Mouse (Mus musculus): ENCODE data around the gene Fam229b.

The Fam229b gene

DNA sequence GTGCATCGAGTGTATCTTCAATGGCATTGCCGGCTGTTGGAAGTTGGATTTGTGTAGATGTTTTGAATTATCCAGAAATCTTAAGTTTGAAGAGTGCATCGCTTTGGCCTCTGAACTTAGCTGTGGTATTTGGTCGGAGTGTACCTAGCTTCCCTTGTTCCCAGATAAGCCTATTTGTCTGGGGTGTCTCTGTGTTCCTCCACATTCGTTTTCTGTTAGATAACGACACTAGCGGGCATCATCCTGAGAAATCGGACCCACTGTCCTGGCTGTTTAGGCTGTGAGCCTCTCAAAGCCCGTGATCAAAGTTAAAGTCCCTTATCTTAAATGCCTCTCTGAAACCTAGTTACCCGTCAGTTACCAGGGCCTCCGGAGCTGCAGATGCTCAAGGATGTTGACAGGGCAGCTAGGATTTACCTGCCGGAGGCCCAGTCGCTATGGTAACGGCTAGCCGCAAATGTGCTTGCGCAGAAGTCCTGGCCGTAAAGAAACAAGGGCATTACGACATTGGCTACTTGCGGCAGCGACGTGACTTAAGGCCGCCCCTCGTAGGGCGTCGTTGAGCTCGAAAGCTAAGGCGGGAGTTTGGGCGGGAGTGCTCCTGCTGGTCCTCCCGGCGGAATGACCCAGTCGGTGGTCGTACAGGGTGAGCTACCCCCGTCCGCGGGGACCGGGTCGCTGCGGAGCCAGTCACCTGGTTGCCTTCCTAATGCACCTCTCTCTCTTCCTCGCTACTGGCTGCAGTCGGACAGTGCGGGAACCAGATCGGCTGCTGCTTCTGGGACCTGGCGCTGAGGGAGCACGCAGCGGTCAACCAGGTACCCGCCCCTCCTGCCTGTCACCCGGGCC is at the start of gene Fam229b, which contains the start of gene Tube1:
Gene Fam229b, minus strand, starts transcription at position 453 of the 849 bp plus-strand sequence.
Gene Tube1, plus strand, starts transcription at position 515 of the 849 bp plus-strand sequence.
- peak; percentile 99 for DNase-seq (ENCODE audit: low spot score)

DNA sequence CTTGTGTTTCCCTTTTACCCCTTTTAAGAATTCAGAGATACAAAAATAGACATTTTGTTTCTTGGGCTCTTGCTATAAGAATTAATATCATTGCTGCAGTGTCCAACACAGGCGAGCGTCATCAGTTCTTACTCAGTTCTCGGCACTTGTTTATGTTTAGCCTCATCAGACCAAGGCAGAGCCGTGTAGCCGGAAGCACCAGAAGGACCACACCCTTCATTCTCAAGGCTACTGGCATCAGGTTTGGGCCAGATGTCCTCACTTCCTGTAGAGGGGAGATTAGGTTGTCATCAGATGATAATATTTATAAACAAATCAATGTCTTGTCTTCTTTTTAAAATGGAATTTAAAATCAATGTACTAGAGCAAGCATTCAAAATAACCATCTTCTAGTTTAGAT is 43.3 kb upstream of the Fam229b start:
- DNase-seq (ENCODE audit: low spot score) = no peak

DNA sequence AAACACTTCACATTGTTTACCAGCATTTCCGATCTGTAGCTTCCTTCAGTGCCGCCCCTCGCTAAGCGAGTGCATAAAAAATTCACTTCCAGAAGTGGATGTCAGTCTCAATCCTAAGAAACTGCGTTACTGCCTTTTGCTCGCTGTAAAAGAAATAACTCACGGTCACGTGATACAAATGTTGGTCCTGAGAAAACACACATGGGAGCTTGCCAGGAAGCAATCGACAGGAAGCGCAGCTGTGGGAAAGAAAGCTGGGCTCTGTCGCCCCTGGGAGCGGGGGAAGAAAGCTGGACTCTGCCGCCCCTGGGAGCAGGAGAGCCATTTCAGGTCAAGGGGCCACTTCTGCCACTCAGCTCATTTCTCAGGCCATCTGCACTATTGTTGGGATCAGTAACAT is 39.4 kb upstream of the Fam229b start:
- DNase-seq (ENCODE audit: low spot score) = no peak

DNA sequence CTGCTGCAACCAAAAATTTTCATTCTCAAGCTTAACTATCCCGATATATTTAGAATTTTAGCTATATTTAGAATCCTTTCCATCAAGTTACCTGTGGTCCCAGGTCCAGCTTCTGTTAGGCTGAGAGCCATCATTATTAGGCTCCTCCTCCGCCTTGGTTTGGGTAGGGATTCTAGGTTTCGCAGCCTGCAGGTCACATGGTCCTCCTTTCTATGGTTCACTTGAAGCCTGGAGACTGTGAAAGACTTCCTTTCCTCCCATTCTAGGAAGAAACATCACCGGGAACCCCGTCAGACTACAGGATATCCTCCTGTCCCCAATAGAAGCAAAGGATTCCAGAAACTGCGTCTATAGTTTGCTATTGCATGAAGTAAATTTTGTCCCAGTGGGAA is 38.8 kb upstream of the Fam229b start:
- DNase-seq (ENCODE audit: low spot score) = no peak

DNA sequence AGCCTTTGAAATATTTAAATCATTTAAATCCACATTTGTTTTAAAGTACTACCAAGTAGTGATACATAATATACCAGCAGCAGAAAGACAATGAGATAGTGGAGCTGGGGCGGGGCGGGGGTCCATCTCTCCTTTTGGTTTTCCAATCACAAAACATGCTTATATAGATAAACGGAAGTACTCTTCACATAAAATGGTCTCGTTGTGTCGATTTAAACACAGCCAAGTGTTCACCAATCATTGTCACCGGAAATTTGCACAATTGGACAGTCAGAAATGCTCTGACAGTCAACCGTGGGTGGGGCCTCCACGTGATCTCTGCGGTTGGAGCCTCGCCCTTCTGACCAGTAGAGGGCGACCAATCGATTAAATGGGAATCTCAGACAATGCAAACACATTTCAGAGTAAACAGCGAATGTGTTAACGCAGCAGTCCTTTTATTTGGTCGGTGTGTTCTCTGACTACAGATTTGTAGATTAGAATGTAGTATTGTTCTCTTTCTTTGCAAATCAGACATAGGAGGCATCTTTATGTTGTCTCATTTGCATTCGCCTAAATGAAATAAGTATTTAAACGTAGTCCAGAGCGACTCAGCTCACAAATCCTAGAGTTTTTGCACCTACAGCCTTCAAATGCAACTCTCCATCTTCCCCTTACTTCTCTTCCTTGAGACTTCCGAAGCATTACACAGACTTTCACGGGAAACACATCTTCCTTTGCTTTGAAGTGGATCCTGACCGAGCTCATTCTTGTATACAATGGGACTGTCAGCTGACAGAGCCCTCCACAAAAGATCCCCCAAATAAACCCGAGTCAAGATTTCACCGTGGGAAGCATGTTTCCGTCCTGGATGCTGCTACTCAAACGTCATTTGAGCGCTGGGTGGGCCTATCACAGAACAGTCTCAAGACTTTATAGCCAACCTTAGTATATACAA is 38.2 kb upstream of the Fam229b start:
- DNase-seq (ENCODE audit: low spot score) = peak; percentile 97

DNA sequence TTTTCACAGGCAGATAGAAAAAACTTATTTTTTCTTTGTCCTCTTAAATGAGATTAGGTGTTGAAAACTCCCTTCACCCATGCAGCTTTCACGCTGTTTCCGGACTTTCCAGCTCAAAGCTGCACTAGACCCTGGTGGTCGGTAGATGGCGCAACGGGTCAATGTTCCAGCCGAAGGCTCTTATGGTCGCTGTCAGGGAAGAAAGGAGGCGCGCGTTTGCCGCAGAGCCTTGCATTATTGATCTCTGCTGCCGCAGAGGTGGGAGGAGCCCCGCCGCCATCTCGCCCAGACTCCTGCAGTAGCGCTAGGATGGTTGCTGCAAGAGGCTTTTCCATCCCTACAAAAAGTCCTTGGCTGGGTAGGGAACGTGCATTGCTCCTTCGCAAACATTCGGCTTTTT is 37.4 kb upstream of the Fam229b start:
- peak; percentile 98 for DNase-seq (ENCODE audit: low spot score)

DNA sequence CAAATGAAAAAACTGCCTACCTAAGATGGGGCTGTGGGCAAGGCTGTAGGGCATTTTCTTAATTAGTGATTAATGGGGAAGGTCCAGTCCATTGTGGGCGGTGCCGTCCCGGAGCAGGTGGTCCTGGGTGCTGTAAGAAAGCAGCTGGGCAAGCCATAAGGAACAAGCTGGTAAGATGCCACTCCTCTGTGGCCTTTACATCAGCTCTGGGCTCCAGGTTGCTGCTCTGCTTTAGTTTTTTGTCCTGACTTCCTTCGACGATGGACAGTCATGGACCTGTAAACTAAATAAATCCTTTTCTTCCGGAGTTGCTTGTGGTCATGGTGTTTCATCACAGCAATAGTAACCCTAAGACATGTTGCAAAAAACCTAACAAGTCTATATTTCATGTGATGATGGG is 37.0 kb upstream of the Fam229b start:
- DNase-seq (ENCODE audit: low spot score) = peak; percentile 55

DNA sequence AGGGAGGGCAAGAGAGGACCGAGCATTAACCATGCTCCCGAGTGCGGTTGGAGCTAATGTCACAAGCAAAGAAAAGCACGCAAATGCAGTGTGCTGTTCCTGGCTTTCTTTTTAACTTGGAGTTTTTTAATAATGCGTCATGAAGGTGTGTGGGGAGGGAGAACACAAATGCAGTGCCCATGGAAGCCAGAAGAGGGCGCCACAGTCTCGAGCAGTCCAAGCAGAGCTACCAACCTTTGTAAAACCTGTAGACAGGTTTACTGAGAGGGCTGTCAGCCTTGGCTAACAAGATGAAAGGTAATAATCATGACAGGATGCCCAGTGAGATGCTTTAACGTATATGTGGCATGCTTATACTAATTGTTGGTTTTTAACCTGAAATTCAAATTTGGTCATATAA is 36.5 kb upstream of the Fam229b start:
- peak; percentile 87 for DNase-seq (ENCODE audit: low spot score)

DNA sequence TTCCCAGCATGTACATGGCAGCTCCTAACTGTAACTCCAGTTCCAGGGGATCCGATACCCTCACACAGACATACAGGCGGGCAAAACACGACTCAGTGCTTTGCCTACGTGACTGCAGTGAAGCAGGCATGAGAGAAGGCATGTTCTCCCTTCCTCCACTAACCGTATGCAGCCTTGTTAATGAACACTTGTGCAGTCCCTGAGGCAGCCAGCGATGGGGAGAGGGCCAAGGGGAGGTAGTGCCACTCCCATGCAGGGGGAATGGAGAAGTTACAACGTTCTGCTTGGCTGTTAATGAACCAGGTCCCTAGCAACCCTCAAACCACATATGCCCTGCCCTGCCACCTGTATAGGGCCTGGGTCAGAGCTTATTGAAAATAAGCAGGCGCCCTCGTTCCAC is 35.9 kb upstream of the Fam229b start:
- peak; percentile 66 for DNase-seq (ENCODE audit: low spot score)

DNA sequence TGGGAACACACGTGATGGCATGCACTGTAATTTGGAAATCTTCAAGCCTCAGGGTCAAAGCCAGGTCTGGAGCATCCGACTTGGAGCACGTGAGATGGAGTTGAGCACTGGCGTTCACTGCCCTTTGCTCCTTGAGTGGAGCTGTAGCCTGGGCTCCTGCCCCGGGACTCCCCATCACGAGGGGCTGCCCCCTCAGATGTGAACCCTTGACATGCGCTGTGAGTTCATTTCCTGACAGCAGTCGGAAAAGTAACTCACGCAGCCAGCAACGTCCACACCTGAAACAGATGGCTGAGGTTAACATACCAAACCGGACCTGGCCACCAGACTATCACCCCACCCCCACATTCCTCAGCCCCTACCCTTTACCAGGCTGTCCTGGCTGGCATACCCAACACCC is 33.9 kb upstream of the Fam229b start:
- DNase-seq (ENCODE audit: low spot score) = no peak

DNA sequence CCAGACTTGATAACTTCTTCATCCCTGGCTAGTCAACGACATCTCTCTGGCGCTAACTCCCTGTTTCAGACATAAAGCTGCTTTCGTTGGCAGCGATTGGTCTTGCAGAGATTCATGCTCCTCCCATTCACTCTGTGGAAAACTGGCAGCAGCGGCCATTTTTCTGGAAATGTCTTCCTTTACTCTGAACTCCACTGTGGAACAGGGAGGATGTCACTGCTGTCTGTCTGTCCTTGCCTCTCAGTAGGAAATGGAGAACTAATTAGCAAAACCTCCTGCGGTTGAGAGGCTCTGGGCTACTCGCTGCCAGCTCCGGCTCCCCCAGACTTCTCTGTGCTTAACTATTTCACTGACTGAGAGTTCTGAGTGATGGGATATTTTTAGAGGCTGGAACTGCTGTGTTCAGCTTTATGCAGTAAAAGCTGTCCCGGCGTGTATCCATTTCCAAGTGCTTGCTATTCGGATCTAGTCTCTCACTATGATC is 32.0 kb upstream of the Fam229b start:
- peak; percentile 36 for DNase-seq (ENCODE audit: low spot score)

DNA sequence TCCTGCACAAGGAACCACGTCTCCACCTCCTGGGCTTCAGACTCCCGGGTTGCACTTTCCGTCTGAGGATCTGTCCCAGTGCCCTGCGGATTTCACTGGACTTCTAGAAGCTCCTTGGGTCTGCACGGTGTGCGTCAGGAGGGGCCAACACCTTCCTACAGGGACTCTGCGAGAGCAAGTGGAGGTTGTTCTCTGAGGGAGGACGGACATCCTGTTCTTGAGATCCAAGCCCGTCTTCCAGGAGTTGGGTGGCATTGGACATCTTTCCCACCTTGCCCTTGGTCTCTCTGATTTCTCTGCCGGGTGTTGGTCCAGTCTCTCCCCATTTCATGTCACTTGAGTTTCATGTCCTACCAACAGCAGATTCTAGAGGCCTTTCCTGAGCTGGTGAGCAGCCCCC is 30.0 kb upstream of the Fam229b start, which contains the start of gene Ccn6:
Gene Ccn6, minus strand, starts transcription at position 101 of the 400 bp plus-strand sequence.
- no peak for DNase-seq (ENCODE audit: low spot score)

DNA sequence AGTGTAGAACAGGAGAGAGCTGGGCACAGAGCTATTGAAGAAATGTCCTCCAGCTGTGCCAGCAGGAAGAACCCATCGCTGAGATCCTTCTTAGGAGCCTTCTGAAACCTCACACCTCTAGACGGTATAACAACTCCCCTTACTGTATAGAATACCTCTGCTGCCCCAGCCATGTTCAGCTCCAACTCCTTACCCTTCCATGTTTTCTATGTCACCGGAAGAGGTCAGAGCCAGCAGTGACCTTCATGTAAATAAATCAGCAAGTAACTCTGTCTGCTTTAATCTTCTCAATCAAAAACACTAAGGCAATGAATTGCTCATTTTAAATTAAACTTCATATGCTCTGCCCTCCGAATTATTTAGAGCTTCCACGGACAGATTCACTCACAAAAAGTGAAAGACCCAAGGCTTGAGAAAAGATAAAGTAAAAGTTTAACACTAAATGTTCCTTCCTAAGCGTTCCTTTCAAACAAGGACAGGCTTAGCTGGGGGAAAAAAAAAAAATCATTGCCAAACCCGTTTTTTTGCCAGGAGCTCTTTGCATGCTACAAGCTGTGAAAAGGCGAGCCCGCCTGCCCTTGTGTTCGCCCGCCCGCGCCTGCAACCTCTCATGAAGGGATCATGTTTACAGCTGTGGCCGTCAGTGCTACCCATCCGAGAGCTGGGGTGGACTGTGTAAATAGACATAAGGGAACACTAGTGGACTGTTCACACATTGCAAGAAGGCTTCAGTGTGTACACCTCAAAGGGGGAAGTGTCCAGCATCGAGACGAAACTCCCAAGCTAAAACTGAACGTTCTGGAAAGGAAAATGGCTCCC is 29.2 kb upstream of the Fam229b start:
- DNase-seq (ENCODE audit: low spot score) = no peak

DNA sequence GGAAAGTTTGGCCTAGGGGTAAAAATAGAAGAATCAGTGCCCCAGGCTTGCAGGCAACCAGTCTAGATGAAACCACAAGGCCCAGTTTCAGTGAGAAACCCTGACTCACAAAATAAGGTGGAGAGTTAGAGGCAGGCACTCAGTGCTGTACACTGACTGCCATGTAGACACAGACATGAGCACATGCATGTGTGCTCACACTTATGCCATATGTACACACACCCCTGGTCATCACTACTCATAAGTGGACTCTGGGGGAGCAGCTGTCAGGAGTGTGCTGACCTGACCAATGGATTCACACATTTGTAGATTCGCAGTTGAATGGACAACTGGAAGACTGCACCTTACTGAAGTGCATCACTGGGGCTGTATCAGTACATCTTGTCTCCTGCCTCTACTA is 27.7 kb upstream of the Fam229b start:
- no peak for DNase-seq (ENCODE audit: low spot score)

DNA sequence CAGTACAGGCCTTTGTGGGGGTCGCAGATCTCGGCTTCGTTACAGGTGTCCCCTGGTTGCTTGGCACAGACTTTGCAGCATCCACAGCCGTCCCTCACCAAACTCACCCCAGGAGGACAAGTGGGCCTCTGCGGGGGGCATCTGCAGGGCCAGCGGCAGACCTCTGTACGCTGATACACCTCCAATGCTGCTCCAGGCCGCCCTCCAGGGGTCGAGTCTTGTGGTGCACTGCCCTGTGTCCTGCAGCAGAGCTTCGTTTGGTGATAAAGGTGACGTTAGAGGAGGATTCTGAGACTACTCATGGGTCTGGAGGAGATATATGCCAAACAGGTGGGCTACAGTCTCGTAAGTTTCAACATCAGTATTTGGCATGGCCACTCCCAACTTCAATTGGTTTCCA is 24.6 kb upstream of the Fam229b start:
- DNase-seq (ENCODE audit: low spot score) = no peak

DNA sequence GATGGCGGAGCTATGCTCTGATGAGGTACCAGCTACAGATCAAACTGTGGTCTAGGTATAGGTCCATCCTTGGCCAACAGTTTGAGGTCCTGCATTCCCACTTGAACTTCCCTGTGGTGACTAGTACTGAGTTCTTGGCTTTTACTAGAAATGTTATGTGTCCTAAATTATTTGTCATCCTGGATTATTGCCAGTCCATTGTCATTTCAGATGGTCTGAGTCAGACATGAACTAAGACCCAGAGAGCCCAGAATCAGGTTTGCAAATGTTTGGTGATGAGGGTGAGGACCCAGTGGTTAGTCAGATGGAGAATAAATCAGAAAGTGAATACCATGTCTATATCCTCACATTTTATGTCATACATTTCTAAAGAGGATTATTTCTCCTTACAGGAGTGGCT is 23.6 kb upstream of the Fam229b start:
- DNase-seq (ENCODE audit: low spot score) = no peak

DNA sequence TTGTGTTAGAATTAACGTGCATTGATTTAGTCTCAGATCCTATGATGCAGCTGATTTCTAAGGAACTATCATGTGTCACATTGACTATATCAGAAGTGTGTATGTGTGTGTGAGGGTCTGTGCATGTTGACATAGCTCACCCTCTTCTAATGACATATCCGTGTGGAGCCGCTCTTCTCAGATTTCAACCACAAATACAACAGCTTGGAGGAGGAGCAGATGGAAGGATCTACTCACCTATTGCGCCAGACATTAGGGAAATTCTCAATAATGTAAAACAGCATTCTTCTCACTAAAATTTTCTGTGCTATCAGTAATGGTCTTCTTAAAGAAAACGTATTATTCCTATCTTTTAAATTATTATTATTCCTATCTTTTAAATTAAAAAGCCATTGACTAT is 23.0 kb upstream of the Fam229b start:
- DNase-seq (ENCODE audit: low spot score) = no peak

DNA sequence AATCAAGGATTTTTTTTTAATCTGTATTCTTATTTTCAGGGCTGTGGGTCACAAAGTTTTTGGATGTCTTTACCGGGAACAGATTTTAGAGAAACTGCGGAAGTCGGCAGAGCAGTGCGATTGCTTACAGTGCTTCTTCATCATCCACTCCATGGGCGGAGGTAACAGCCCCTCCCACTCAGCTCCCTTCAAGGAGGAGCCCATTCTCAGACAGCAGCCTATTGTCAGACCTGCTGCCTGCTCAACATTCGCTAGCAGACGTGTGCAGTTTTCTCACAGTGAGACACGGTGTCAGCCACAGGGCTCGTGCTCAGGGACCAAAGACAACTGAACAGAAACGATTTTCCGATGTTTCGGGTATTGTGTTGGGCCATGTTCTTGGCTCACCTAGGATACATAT is 8.5 kb upstream of the Fam229b start:
- no peak for DNase-seq (ENCODE audit: low spot score)

DNA sequence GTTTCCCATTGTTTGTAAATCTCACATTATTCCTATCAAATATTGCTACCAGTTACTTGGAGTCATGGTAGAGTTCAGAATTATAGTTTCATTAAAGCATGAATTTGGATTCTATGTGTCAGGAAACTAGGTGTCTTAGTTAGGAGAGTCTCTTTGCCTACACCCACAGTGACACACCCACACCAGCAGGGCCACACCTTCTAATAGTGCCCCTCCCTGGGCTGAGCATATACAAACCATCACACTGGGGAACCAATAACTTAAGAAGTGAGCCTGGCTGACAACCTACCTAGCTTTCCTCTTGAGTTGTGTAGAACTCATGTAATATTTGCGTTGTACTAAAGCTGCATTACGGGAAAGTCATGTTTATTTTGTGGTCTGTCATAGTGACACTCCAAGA is 7.7 kb upstream of the Fam229b start:
- DNase-seq (ENCODE audit: low spot score) = no peak

DNA sequence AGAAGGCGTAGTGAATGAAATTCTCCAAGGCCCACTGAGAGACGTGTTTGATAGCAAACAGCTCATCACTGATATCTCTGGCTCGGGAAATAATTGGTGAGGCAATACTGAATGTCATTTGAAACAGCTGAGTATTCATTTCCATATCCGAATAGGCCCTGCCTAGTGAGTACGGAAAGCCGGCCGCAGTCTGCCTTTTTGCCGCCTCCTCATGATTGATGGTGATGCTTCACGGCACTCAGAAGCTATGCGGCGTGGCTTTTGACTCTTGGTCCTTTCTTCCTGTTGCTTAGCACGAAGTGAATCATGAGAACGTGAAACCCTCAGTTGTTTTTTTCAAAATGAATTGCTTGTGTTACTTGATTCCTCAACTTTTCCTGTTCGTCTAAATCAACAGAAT is 7.1 kb upstream of the Fam229b start:
- no peak for DNase-seq (ENCODE audit: low spot score)

DNA sequence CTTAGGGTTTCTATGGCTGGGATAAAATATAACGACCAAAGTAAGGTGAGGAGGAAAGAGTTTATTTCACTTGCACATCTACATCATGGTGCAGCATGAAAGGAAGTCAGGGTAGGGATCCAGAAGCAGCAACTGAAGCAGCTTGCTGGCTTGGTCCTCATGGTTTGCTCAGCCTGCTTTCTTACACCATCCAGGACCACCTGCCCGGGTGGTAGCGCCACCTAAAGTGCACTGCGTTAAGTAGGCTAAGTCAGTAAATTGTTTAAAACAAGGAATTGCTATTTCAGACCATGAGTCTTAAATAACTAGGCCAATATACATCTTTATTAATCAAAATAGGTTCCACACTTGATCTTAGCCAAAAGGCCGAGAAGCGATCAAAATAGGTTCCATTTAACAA is 5.0 kb upstream of the Fam229b start:
- DNase-seq (ENCODE audit: low spot score) = no peak

DNA sequence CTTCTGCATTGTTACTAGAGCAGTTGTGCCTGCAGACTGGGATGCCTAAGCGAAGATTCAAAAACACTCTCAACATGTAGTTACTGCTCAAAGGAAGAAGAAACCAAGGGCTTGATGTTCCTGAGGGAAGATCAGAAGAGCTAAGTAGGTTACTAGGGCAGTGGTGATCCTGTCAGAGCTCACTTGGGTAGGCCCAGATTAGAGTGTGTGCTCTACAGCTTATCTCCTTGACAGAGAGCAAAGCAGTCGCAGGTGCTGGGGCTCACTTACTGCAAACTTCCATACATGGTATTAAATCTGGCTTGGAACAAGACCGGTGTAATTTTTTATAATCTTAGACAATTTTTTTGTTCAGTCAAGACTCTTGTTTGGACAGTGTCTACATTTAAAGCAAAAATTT is 4.1 kb upstream of the Fam229b start:
- DNase-seq (ENCODE audit: low spot score) = no peak

Data from MN1 (cell line).